Mouse (Mus musculus): ENCODE results near the gene Lamtor5. TPM values are rescaled to one million over a fixed set of nuclear protein-coding genes. Genes with fewer than 3 reads are reported as not detected.

The Lamtor5 gene
- total RNA-seq, 2 experiments from 2014 or later: 64.6 to 66.1 TPM

Other genes with a start within 250 kb of the Lamtor5 start
- 10 to 100 TPM; 21.6 to 26.7 TPM for gene Kcna3, start 242.7 kb upstream of the Lamtor5 start, total RNA-seq (2021)
- gene Kcna2, start 177.7 kb upstream of the Lamtor5 start, total RNA-seq (2021): 10 to 100 TPM; 88.7 to 90.1 TPM
- not detected for gene Kcna10, start 95.8 kb upstream of the Lamtor5 start, total RNA-seq (2021)
- gene Cym, start 57.1 kb upstream of the Lamtor5 start, total RNA-seq (2021): not detected
- not detected for gene A630076J17Rik, start 48.2 kb upstream of the Lamtor5 start, total RNA-seq (2021)
- under 1 TPM in 1 of 2 experiments, not detected in 1; 0.20 TPM for gene Prok1, start 39.2 kb upstream of the Lamtor5 start, total RNA-seq (2021)
- gene Slc16a4, start 12.4 kb downstream of the Lamtor5 start, total RNA-seq (2021): under 1 TPM; 0.43 to 0.77 TPM
- gene Rbm15, start 54.8 kb downstream of the Lamtor5 start, total RNA-seq (2021): 10 to 100 TPM; 26.2 to 27.1 TPM
- gene Kcnc4, start 180.7 kb downstream of the Lamtor5 start, total RNA-seq (2021): 10 to 100 TPM; 59.7 to 70.6 TPM
- 100 to 1,000 TPM; 278 to 282 TPM for gene Slc6a17, start 239.2 kb downstream of the Lamtor5 start, total RNA-seq (2021)